Mouse (Mus musculus) midbrain, embryonic 14.5 days (tissue): Measurements from ENCODE around the gene Med6. TPM values are rescaled to one million over a fixed set of nuclear protein-coding genes. Genes with fewer than 3 reads are reported as not detected.

Experiments used
- ATAC-seq: fragments of 200-750 bp; cut with Nextera tagmentation; 2 replicates; pipeline ENCODE4 v1.8.0; 2017; ENCODE audit warnings: moderate number of reproducible peaks, moderate library complexity; ENCODE audit not compliant: low FRiP score, low TSS enrichment
- DNase-seq: peaks from one replicate; pipeline ENCODE4 v3.0.0-alpha.2; 2015
- H3K27ac ChIP-seq: fragments of 300-500 bp; sonication (generic); replicated peaks from 2 replicates; pipeline ENCODE4 v1.5.1; 2014; ENCODE audit warnings: mild to moderate bottlenecking, low read depth, low read length, moderate library complexity
- H3K27me3 ChIP-seq: fragments of 300-500 bp; sonication (generic); 2 replicates; pipeline ENCODE4 v1.6.1; 2014; ENCODE audit warnings: low read length, control low read depth, mixed read lengths; ENCODE audit not compliant: control insufficient read depth, insufficient read depth
- H3K36me3 ChIP-seq: fragments of 300-500 bp; sonication (generic); 2 replicates; pipeline ENCODE4 v1.6.1; 2014; ENCODE audit warnings: low read length, control low read depth; ENCODE audit not compliant: control insufficient read depth, insufficient read depth
- H3K4me1 ChIP-seq: fragments of 300-500 bp; sonication (generic); 2 replicates; pipeline ENCODE4 v1.6.1; 2014; ENCODE audit warnings: mild to moderate bottlenecking, antibody characterized with exemption, low read length, control low read depth; ENCODE audit not compliant: control insufficient read depth, insufficient read depth
- H3K4me2 ChIP-seq: fragments of 300-500 bp; sonication (generic); 2 replicates; pipeline ENCODE4 v1.6.1; 2014; ENCODE audit warnings: mild to moderate bottlenecking, low read length, moderate library complexity
- H3K4me3 ChIP-seq: fragments of 300-500 bp; sonication (generic); replicated peaks from 2 replicates; pipeline ENCODE4 v1.5.1; 2014; ENCODE audit warnings: low read depth, low read length
- H3K9ac ChIP-seq: fragments of 300-500 bp; sonication (generic); replicated peaks from 2 replicates; pipeline ENCODE4 v1.6.1; 2014; ENCODE audit warnings: mild to moderate bottlenecking, low read length, moderate library complexity
- H3K9me3 ChIP-seq: fragments of 300-500 bp; sonication (generic); 2 replicates; pipeline ENCODE4 v1.6.1; 2016; ENCODE audit warnings: low read length, control low read depth, mixed read lengths; ENCODE audit not compliant: control insufficient read depth
- WGBS: fragments of 180-500 bp; shearing (Covaris S2); extraction: QIAGEN DNeasy Blood & Tissue Kit; methylation state at CpG from one replicate; pipeline ENCODE4 v1.1.7; 2014; 5-methylcytosine and 5-hydroxymethylcytosine counted together
- polyA plus RNA-seq: library from polyadenylated mRNA; unstranded; fragments of >200 nt; fragmentation: Nextera tagmentation; extraction: Ambion mirVana; gene quantifications from 2 replicates; pipeline ENCODE4 v1.2.1, GENCODE M21; 2014

The Med6 gene
- polyA plus RNA-seq, 1 experiment from 2014 or later = 50.7 TPM

DNA sequence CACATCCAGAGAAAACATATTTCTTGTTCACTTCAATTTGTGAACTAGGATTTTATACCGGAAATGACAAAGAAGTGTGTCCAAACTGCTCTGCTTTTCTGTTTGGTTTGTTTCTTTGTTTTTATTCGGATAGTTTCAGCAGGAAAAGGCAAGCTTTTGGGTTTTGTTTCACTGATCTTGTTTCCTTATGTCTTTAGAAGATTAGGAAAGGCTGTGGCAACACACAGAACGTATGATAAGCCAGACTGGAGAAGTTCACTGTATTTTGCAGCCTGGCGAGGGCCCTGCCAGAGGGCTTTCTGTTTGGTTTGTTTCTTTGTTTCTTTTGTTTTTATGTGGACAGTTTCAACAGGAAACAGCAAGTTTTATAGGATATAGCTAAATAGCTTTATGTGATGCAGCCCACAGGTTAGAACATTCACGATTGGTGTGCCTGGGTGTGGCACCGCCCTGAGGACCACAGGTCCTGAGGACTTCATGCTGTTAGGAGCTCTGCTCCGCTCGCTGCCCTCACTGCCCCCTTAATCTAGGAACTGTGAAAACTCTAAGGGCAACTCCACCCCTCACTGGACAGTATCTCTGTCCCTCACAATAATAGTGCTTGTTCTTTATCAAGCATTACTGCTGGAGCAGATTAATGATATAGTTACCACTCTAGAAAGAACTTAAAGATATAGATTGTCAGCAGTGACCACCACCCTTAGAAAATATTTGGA is 1.9 kb upstream of the Med6 start:
- no peaks in the 10 kb centered on the region for H3K36me3 ChIP-seq
- no peak overlapping the region for H3K9ac ChIP-seq
- no peak for DNase-seq

DNA sequence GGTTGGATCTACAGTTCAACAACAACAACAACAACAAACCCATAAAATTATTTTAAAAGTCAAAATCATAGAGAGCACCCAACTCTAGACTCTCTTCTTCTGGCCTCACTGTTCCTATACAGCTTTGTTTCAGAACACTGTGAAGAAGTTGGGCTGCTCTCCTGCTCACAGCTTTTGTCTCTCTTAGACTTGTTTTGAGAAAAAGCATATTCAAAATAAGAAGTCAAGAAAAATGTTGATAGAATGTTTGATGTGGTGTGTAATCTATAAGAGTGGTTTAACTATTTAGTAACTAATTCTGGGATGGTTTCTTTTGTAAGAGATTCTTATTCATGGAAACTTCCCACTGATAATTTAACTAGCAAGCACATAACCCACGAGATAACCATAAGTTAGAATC is 26.4 kb downstream of the Med6 start, which contains the start of gene Adam21:
Gene Adam21, minus strand, starts transcription at position 101 of the 400 bp plus-strand sequence.
- DNase-seq = no peak
- WGBS = 86% methylated on average over 1 of the region's 1 CpGs
- no peaks in the 10 kb centered on the region for H3K4me1 ChIP-seq
- no peak within 1 kb of the TSS for H3K4me3 ChIP-seq
- peaks cover 16% of the 10 kb centered on the region for H3K36me3 ChIP-seq
- H3K4me2 ChIP-seq = no peak within 1 kb of the TSS
- H3K9me3 ChIP-seq = no peaks in the 10 kb centered on the region
- H3K9ac ChIP-seq = no peak within 1 kb of the TSS
- H3K27ac ChIP-seq = no peak within 1 kb of the TSS
- ATAC-seq = no peak
- H3K27me3 ChIP-seq = no peaks in the 10 kb centered on the region

More for the DNA sequence above, 1.9 kb upstream of the Med6 start:
- Histone ChIP-seq H3K27ac (no peak overlapping the region), H3K27me3 (no peaks in the 10 kb centered on the region), H3K4me3 (no peak overlapping the region), H3K4me2 (no peak overlapping the region), H3K4me1 (peaks cover 9% of the 10 kb centered on the region), H3K9me3 (no peaks in the 10 kb centered on the region)
- no peak for ATAC-seq
- WGBS = 79% methylated on average over 8 of the region's 8 CpGs

DNA sequence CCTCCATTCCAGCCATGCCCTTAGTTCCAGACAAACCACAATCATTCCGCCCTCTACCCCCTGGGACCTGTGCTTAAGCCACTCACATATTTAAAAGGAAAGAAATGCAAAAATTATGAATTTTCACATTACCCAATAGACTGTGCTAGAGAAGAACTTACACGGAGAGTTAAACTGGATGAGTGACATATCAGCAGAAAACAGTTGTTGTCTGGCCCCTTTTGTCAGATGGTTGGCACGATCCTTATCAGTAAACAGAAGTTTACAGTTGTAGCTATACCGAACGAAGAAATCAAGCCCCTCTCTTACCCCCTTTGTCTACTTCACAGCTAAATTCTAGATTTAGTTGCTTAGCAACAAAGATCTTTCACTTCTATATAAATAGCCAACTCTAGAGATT is 26.9 kb downstream of the Med6 start:
- DNase-seq (no peak), ATAC-seq (no peak)
- Histone ChIP-seq H3K4me1 (no peaks in the 10 kb centered on the region), H3K4me3 (no peak overlapping the region), H3K9ac (no peak overlapping the region), H3K36me3 (peaks cover 13% of the 10 kb centered on the region), H3K9me3 (no peaks in the 10 kb centered on the region), H3K27me3 (no peaks in the 10 kb centered on the region), H3K27ac (no peak overlapping the region), H3K4me2 (no peak overlapping the region)
- WGBS = 77% methylated on average over 5 of the region's 5 CpGs

GRCm38 (mm10) chr12:81564173-81564572 is 30.6 kb downstream of the Med6 start:
- no peak overlapping the region for H3K4me2 ChIP-seq
- WGBS = 97% methylated on average over 3 of the region's 3 CpGs

DNA sequence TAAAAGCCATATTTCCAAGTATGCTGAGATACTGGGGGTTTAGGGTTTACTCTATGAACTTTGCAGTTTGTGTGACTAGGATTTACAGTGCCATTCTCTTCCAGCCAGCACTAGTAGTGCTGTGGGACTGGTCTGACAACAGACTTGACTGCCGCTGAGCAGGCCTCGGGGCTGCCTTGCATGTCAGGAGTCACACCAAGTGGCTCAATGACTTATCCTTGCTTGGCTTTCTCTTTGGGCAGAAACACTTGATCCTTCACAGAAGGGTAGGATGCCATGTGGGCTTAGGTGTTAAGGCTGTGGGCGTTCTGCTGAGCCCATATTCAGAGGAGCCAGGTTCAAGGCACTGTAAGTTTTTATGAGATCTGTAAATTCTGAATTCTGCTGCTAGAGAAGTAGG is 45.5 kb downstream of the Med6 start:
- Histone ChIP-seq H3K36me3 (no peaks in the 10 kb centered on the region), H3K9me3 (no peaks in the 10 kb centered on the region), H3K27me3 (no peaks in the 10 kb centered on the region), H3K4me2 (no peak overlapping the region), H3K4me3 (no peak overlapping the region), H3K9ac (no peak overlapping the region), H3K27ac (no peak overlapping the region), H3K4me1 (no peaks in the 10 kb centered on the region)
- ATAC-seq (no peak), DNase-seq (no peak)
- 89% methylated on average over 3 of the region's 3 CpGs for WGBS

More at GRCm38 (mm10) chr12:81564173-81564572, 30.6 kb downstream of the Med6 start:
- no peak for DNase-seq
- H3K27ac ChIP-seq = no peak overlapping the region
- no peaks in the 10 kb centered on the region for H3K9me3 ChIP-seq
- H3K9ac ChIP-seq = no peak overlapping the region
- no peaks in the 10 kb centered on the region for H3K27me3 ChIP-seq
- no peak overlapping the region for H3K4me3 ChIP-seq
- H3K36me3 ChIP-seq = no peaks in the 10 kb centered on the region
- no peaks in the 10 kb centered on the region for H3K4me1 ChIP-seq
- ATAC-seq = no peak

DNA sequence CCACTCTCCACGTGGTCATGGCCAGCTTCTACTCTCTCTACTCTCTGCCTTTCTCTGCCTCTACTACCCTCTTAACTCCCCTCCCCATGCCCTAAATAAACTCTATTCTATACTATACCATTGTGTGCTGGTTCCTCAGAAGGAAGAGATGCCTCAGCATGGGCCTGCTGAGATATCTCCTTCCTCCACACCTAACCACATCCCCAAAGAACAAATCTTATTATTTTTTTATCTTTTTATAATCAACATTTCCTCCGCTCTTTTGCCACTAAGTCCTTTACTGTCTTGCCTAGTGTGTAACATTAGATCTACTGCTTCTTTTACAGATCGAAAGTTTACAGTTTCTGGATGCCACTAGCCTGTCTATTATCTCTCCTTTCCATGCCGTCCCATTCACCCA is 47.6 kb downstream of the Med6 start:
- DNase-seq = no peak
- WGBS = 68% methylated on average over 4 of the region's 4 CpGs
- ATAC-seq = no peak

DNA sequence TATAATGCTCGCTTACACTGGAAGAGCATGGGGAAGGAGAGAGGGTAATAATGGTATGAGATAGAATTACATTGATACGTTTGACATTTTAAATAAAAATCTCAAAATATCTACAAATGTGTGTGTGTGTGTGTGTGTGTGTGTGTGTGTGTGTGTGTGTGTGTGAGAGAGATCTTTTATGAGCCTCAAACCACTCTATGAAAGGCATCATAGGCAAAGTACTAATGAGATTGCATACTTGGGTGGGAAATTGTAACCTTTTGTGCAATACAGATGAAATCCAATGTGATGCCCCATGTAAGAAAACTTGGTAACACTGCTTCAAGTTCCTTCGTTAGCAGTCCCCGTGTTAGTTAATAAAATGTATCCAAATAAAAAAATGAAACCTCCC is 61.8 kb downstream of the Med6 start:
- Histone ChIP-seq H3K9me3 (no peaks in the 10 kb centered on the region), H3K9ac (peak overlapping the region; percentile 76; the same call in 1 of the 2 replicates), H3K4me3 (peak overlapping the region; percentile 84), H3K36me3 (no peaks in the 10 kb centered on the region), H3K4me1 (peaks cover 18% of the 10 kb centered on the region), H3K27me3 (no peaks in the 10 kb centered on the region), H3K27ac (peak overlapping the region; percentile 83), H3K4me2 (peak overlapping the region; percentile 71)
- ATAC-seq (peak; percentile 24; the same call in 1 of the 2 replicates), DNase-seq (no peak)
- WGBS = 41% methylated on average over 4 of the region's 4 CpGs

More for the DNA sequence above, 47.6 kb downstream of the Med6 start:
- Histone ChIP-seq H3K27ac (no peak overlapping the region), H3K4me1 (no peaks in the 10 kb centered on the region), H3K9me3 (no peaks in the 10 kb centered on the region), H3K4me3 (no peak overlapping the region), H3K9ac (no peak overlapping the region), H3K4me2 (no peak overlapping the region), H3K27me3 (no peaks in the 10 kb centered on the region), H3K36me3 (no peaks in the 10 kb centered on the region)

DNA sequence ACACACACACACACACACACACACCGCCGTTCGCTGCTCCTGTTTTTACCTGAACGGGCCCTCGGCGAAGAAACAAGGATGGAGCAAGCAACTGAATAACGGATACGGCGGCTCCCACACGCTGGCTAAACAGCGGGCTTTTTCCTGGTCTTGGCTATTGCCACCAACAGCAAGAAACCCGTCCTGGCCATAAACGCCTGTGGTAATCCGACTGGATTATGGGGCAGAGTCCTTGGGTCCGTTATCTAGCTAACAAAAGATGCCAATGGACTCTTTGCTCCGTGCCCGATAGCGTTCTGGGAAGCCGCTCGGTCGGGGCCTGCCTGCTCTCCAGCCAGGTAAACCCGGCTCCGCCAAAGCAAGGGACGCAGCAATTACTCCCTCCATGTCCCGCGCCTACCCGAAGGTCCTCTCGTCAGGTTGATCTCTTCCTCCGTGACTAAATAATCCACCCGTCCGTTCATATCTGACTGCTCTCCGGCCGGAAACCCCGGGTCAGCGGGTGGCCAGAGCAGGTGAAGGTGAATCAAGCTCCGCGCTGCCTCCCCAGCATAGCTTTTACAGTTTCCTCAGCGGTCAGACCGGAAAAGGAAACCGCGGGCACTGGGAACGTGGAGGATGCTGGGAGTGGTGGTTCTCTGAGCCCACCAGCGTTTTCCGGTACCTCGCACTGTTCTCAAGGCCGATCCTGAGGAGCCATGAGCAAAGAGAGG is 62.3 kb downstream of the Med6 start, which contains the start of the genes Gm20498 and Synj2bp:
Gene Gm20498, minus strand, starts transcription at position 590 of the 713 bp plus-strand sequence.
Gene Synj2bp, minus strand, starts transcription at position 596 of the 713 bp plus-strand sequence.
- H3K4me1 ChIP-seq = peaks cover 18% of the 10 kb centered on the region
- no peaks in the 10 kb centered on the region for H3K9me3 ChIP-seq
- H3K4me2 ChIP-seq = peak within 1 kb of the TSS; percentile 71
- H3K9ac ChIP-seq = peak within 1 kb of the TSS; percentile 76
- H3K36me3 ChIP-seq = no peaks in the 10 kb centered on the region
- under 1% methylated on average over 46 of the region's 46 CpGs for WGBS
- H3K4me3 ChIP-seq = peak within 1 kb of the TSS; percentile 84
- H3K27ac ChIP-seq = peak within 1 kb of the TSS; percentile 83
- DNase-seq (peak; percentile 92), ATAC-seq (peak; percentile 90)
- no peaks in the 10 kb centered on the region for H3K27me3 ChIP-seq
